Mouse (Mus musculus) frontal cortex, postnatal 25 days (tissue): ENCODE results near the gene Ugt1a2.
"Not testable (repeated sequence)": the region's sequence is repeated elsewhere in the genome, so short reads cannot be mapped to it uniquely, and the experiment has no call there.

Experiments used
- DNase-seq, 2 experiments: peaks; one replicate each; pipeline ENCODE4 v3.0.0; 2022; ENCODE audit warnings: low spot score in 2 of 2

Ugt1a2 gene

DNA sequence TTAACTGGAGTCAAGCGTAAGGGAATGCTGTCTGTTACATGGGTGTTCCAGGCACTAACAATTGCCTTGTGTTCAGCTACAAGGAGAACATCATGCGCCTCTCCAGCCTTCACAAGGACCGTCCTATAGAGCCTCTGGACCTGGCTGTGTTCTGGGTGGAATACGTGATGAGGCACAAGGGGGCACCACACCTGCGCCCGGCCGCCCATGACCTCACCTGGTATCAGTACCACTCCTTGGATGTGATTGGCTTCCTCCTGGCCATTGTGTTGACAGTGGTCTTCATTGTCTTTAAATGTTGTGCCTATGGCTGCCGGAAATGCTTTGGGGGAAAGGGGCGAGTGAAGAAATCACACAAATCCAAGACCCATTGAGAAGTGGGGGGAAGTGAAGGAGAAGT lies 17.6 kb downstream of the Ugt1a2 start:
- no peak for DNase-seq

- DNase-seq, result no peak
These were observed 18.2 kb downstream of the Ugt1a2 start for GRCm38 (mm10) chr1:88218591-88218990.

DNA sequence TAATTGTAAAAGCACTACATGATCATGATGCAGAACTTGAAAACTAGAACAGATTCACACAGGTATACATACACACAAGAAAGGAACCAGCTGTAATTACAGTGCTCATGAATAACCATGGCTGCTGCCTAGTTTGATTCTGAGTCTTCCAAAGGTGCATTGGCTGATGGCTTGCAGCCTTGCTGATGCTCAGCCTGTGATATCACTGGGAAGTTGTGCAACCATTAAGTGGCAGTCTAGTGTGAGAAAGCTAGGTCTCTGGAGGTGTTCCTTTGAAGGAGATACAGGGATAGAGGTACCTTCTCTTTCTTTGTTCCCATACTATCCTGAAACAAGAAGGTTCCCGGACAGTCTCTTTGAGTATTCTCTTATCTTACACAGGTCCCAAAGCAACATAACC lies 18.7 kb downstream of the Ugt1a2 start:
- DNase-seq, result no peak

DNA sequence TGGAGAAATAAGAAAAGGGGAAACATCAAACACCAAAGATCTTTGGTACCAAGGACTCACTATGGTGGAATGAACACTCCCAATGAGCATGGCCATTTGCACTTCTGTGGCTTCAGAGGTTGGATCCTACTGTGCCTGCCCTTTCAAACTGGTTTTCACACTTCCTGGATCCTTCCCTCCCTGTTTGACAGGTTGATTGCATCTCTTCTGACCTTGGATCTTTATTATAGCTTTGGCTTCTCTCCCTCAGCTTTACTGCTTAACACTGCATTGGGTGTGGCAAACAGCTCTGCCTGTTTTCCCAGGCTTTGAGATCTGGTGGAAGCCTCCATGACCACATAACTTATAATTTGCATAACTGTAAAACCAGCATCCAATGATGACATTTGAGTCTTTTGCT lies 19.9 kb downstream of the Ugt1a2 start:
- no peak for DNase-seq

DNA sequence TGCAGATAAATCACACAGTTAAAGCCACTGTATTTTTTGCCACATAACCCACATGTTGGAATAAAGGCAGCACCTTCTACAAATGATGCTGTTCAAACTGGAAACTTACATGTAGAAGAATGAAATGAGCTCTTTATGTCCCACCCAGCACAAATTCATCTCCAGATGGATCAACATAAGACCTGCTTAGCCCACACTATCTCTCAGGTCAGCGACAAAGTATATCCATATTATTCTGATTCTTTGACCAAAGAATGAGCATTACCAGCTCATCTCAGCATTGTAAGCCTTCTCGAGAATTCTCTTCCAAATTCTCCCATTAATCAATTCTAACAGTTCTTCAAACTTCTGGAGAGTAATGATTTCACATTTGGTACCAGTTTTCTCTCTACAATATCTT lies 21.8 kb downstream of the Ugt1a2 start:
- DNase-seq, result no peak

GRCm38 (mm10) chr1:88223011-88223515 lies 22.7 kb downstream of the Ugt1a2 start:
- peak in 1 of 2 experiments; percentile 7 for DNase-seq

DNA sequence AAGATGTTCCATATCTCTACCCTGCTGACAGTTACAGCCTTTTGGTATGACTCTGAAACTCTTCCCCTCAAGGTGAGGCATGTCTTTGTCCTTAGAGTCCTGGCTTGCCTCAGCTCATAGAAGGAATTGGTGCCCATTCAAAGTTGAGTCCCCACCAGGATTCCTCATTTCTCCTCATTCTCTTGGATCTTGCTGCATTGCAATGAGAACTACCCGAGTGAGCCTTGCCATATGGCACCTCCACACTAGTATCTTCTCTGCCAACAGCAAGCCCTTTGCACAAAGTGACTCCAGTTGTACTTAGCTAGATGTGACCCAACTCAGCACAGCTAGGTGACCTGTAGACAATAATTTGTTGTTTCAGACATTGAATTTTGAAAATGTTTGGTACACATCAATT lies 23.2 kb downstream of the Ugt1a2 start:
- DNase-seq, result peak in 1 of 2 experiments; percentile 8

- DNase-seq, result peak in 1 of 2 experiments; percentile 7
These were observed 23.8 kb downstream of the Ugt1a2 start for GRCm38 (mm10) chr1:88224029-88224776.

- not testable (repeated sequence) for DNase-seq
These were observed 24.9 kb downstream of the Ugt1a2 start for GRCm38 (mm10) chr1:88225301-88225700.

GRCm38 (mm10) chr1:88225741-88226140 lies 25.3 kb downstream of the Ugt1a2 start:
- peak in 1 of 2 experiments; percentile 4 for DNase-seq

DNA sequence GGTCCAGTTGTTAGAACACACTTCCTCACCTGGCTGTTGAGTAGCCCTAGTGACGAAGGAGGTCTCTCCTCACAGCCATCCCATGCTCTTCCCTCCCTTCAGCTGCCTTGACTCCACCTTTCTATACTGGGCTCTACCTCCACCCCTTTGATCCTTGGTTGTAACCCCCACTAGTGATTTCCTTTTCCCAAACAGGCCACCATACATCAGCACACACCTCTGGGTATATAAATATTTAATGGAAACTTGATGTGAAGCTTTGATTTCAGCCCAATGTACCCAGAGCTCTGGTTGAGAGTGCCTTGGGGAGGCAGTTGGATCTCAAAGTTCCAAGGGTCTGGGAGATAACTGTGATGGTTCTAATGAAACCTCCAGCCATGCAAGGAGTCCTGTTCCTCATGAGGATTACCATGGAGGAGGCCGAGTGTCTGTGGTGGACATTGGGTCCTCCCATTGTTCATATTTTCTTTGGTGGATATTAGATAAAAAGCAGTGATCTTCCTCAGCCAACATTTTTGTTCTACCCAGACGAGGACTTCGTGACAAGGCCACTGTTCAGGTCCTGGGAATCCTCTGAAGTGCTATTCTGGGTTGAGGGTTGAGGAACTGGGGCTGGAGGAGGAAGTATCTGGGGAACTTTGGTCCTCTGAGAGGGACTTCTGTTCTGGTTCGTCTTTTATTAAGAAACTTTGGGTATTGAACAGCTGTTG lies 26.4 kb downstream of the Ugt1a2 start, which contains the start of gene Mroh2a:
Mroh2a (plus strand) TSS at position 317 of the 710 bp plus-strand sequence.
- DNase-seq, result peak in 1 of 2 experiments; percentile 6

DNA sequence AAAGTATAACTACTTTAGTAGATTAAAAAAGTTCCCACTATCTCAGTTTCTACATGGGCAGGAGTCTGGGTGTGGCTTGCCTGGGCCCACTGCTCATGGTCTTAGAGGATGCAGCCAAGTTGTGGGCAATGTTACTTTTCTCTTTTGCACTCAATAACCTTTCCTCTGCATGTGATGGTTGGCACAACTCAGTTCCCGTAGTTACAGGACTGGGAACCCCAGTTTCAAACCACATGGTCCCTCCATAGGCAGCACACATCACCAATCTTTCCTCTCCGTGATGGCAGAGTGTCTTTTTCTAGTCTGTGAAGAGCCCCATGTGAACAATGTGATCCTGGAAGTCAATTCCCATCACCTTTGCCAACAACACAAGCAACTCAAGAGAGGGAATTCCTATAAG lies 27.1 kb downstream of the Ugt1a2 start:
- peak in 1 of 2 experiments; percentile 3 for DNase-seq

GRCm38 (mm10) chr1:88228121-88228520 lies 27.7 kb downstream of the Ugt1a2 start:
- DNase-seq, result peak in 1 of 2 experiments; percentile 3

DNA sequence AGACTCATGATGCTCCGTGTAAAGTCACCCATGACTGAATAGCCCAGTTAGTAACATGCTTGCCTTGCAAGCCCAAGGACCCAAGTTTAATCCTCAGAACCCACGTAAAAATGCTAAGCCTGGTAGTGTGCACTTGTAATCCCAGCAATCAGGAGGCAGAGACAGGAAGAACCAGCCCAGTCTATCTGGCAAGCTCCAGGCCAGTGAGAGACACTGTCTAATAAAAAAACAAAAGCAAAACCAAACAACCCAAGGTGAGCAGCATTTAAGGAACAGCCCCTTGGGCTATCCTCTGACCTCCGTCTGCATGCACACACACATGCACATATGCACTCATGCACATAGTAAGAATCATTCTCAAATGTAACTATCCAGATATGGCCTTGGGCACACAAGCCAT lies 29.2 kb downstream of the Ugt1a2 start:
- no peak for DNase-seq

DNA sequence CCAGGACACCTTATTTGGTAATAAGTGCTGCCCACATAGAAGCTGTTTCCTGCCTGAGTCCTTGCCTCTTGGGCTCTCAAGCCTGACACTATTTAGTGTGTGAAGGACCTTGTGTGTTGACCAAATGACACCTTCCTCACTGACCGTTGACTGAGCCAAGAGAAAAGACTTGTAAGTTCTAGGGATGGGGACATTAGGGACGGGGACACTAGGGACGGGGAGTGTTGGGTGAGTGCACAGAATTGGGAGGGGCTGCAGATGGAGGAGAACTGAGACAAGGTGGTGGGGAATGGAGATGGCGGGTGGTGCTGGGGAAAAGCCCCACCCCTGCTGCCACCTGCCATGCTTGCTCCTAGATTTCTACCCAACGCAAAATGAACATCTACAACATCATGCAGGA lies 29.6 kb downstream of the Ugt1a2 start:
- DNase-seq, result no peak

- DNase-seq, result no peak
These were observed 30.0 kb downstream of the Ugt1a2 start for GRCm38 (mm10) chr1:88230421-88230820.

- no peak for DNase-seq
These were observed 30.8 kb downstream of the Ugt1a2 start for GRCm38 (mm10) chr1:88230981-88231802.

DNA sequence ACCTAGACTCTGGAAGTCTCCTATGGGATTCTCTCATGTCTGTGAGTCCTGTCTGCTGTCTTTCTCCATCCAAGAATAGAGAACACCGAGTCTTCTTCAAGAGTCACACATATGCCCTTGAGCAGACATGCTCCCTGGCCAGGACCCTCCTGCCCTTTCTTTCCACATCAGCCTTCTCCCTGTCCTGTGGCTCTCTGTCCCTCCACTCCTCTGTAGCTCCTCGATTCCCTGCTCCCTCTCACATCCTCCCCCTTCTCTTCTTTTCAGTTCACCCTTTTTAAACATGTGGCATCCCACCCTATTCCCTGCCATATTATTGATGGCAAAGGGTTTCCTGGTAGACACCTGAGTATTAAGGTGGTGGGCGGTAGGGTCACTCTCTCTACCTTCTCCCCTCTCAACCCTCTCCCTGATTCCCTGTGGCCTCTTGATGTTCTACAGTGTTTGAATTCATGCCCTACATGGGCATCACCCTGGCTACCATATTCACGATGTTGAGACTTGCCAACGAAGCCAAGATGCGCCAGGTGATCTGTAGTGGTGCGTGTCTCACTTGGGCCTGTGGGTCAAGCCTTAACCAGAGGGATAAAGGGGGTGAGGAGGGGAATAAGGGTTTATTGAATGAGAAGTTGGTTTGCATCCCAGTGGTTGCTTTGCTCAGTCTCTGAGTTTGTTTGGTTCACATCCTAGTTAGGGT lies 31.6 kb downstream of the Ugt1a2 start:
- DNase-seq, result no peak

GRCm38 (mm10) chr1:88232664-88233380 lies 32.4 kb downstream of the Ugt1a2 start:
- DNase-seq, result no peak

- no peak for DNase-seq
These were observed 33.2 kb downstream of the Ugt1a2 start for GRCm38 (mm10) chr1:88233421-88234247.
